In the genomic region with DNA sequence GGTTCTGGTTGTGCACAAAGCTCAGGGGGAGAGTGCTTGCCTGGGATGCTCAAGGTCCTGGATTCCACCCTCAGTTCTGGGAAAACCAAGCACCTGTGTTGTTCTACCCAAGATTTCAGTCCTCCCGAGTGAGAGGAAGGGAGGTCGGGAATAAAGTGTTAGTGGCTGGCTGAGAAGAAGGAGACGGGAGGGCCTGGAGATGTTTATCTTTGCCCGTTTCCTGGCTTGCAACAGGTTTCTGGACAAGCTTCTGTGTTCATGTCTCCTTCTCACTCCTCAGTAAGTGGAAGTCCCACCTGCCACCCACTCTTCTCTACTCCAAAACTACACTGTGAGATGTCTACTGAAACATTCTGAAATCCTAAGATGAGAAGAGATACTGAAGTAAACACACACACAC, we compare ENCODE assay signal across 19 mouse cellular contexts. TPM values are rescaled to one million over a fixed set of nuclear protein-coding genes. Genes with fewer than 3 reads are reported as not detected.
A peak's percentile ranks its signal among the peaks of the same experiment; 100 is the strongest.
DNase-seq lines count a peak whose midpoint lies in the region; ATAC-seq and TF ChIP-seq lines count a peak whose summit lies in the region.
"Had no signal": no experiment of that assay in that cellular context is flagged by ENCODE, and none has a peak within 500 bp of the region (broad histone marks: within the 10 kb centered on the region; RNA-seq: fewer than 3 reads in every experiment).

No protein-coding gene starts in this region.

- no peak for TF ChIP-seq POLR2A in bone marrow, adult 2 months (IDR thresholded peaks at IDR 0.05; ENCODE audit: borderline replicate concordance, control insufficient read depth, low read depth, low read length)

- no peaks in the 10 kb centered on the region for H3K27me3 ChIP-seq in heart, postnatal 0 days (ENCODE audit: control insufficient read depth, insufficient read depth, low read length)
- H3K27me3 ChIP-seq in liver, embryonic 16.5 days (ENCODE audit: control insufficient read depth, insufficient read depth, low read depth, low read length), result no peaks in the 10 kb centered on the region
- H3K27me3 ChIP-seq: forebrain, embryonic 13.5 days; limb, embryonic 12.5 days; stomach, embryonic 15.5 days had no signal

- H3K9me3 ChIP-seq in heart, postnatal 0 days (replicated peaks; ENCODE audit: control insufficient read depth, low read length), result no peaks in the 10 kb centered on the region
- H3K9me3 ChIP-seq in liver, embryonic 16.5 days (replicated peaks; ENCODE audit: control insufficient read depth, low read length), result no peaks in the 10 kb centered on the region
- H3K9me3 ChIP-seq: forebrain, embryonic 13.5 days; limb, embryonic 12.5 days; liver, embryonic 15.5 days; stomach, embryonic 15.5 days had no signal

- no peak for TF ChIP-seq CTCF in heart, postnatal 0 days (IDR thresholded peaks at IDR 0.05; ENCODE audit: low read depth)
- no peak for TF ChIP-seq CTCF in bone marrow, adult 2 months (IDR thresholded peaks at IDR 0.05; ENCODE audit: control insufficient read depth, insufficient read depth, low read length)

- no peak for TF ChIP-seq EP300 in heart, postnatal 0 days (IDR thresholded peaks at IDR 0.05; ENCODE audit: low read depth)

- no peak overlapping the region for H3K4me2 ChIP-seq in heart, postnatal 0 days (ENCODE audit: low read depth, low read length)
- H3K4me2 ChIP-seq in liver, embryonic 16.5 days (ENCODE audit: low read depth, low read length), result no peak overlapping the region
- H3K4me2 ChIP-seq: forebrain, embryonic 13.5 days; limb, embryonic 12.5 days; liver, embryonic 15.5 days; stomach, embryonic 15.5 days had no signal

- no peak overlapping the region for H3K9ac ChIP-seq in heart, postnatal 0 days (replicated peaks; ENCODE audit: low read depth, low read length)
- no peak overlapping the region for H3K9ac ChIP-seq in liver, embryonic 16.5 days (ENCODE audit: low read depth, low read length)
- H3K9ac ChIP-seq: forebrain, embryonic 13.5 days; limb, embryonic 12.5 days; liver, embryonic 15.5 days; stomach, embryonic 15.5 days had no signal

- no peak overlapping the region for H3K4me3 ChIP-seq in heart, postnatal 0 days (ENCODE audit: low read depth, low read length)
- H3K4me3 ChIP-seq in liver, embryonic 16.5 days (ENCODE audit: low read depth, low read length), result no peak overlapping the region
- H3K4me3 ChIP-seq in bone marrow, adult 2 months (replicated peaks; ENCODE audit: control insufficient read depth, low read depth, low read length), result no peak overlapping the region
- H3K4me3 ChIP-seq: forebrain, embryonic 13.5 days; limb, embryonic 12.5 days; liver, embryonic 15.5 days; stomach, embryonic 15.5 days had no signal

- no peak for DNase-seq in heart, postnatal 0 days (ENCODE audit: low spot score)
- DNase-seq in heart, adult 9 months (ENCODE audit: low spot score in 2 of 2), result no peak
- DNase-seq in liver, result no peak
- DNase-seq in CD4-positive helper T cell, adult 2 months (ENCODE audit: low read depth, low spot score), result peak; percentile 38
- DNase-seq in B cell, adult 2 months, result no peak
- DNase-seq in right cerebral cortex, postnatal 25 days, result no peak
- DNase-seq: cerebellum, adult 11 months; cerebellum, postnatal 36 days; gastrocnemius, postnatal 36 days; layer of hippocampus, adult 9-11 months; midbrain, embryonic 14.5 days; retina, postnatal 1 day had no signal

- H3K27ac ChIP-seq in heart, postnatal 0 days (ENCODE audit: low read depth), result peak overlapping the region; percentile 79
- 0 out of 2 replicates have a peak overlapping the region, but pooled peaks have one; percentile 20 for H3K27ac ChIP-seq in liver, embryonic 16.5 days (ENCODE audit: low read length)
- peak overlapping the region; percentile 34; the same call in 1 of the 2 replicates for H3K27ac ChIP-seq in bone marrow, adult 2 months (ENCODE audit: control insufficient read depth, insufficient read depth, low read depth, low read length, poor library complexity)
- H3K27ac ChIP-seq: forebrain, embryonic 13.5 days; hindbrain, postnatal 0 days; limb, embryonic 12.5 days; liver, embryonic 15.5 days had no signal

- ATAC-seq in heart, postnatal 0 days (ENCODE audit: insufficient read depth, low read depth), result no peak
- ATAC-seq in liver, embryonic 16.5 days (ENCODE audit: low read depth), result no peak
- ATAC-seq: forebrain, embryonic 13.5 days; hindbrain, postnatal 0 days had no signal

- 46% methylated on average over 4 of the region's 4 CpGs for WGBS in heart, postnatal 0 days
- WGBS in liver, embryonic 16.5 days (ENCODE audit: insufficient replicate concordance), result 17% methylated on average over 4 of the region's 4 CpGs
- WGBS in bone marrow, adult 2 months, result 13% methylated on average over 4 of the region's 4 CpGs

- peaks cover 11% of the 10 kb centered on the region; the same call in 1 of the 2 replicates for H3K4me1 ChIP-seq in heart, postnatal 0 days (ENCODE audit: control insufficient read depth, insufficient read depth)
- H3K4me1 ChIP-seq in liver, embryonic 16.5 days (ENCODE audit: control insufficient read depth, low read depth, low read length), result peaks cover 10% of the 10 kb centered on the region
- H3K4me1 ChIP-seq in bone marrow, adult 2 months (ENCODE audit: control insufficient read depth, insufficient read depth, low read length), result peaks cover 26% of the 10 kb centered on the region
- H3K4me1 ChIP-seq: forebrain, embryonic 13.5 days had no signal

- H3K36me3 ChIP-seq in heart, postnatal 0 days (replicated peaks; ENCODE audit: control insufficient read depth, insufficient read depth, low read length), result no peaks in the 10 kb centered on the region
- H3K36me3 ChIP-seq in liver, embryonic 16.5 days (ENCODE audit: control insufficient read depth, insufficient read depth), result no peaks in the 10 kb centered on the region
- H3K36me3 ChIP-seq: liver, embryonic 15.5 days; stomach, embryonic 15.5 days had no signal

RNA-seq across cellular contexts. Expression of a gene that starts 39.2 kb away (rescaled TPM):
- total RNA-seq in heart, postnatal 0 days (2014; rRNA removed; ENCODE audit: low replicate concordance), result 25.9 and 29.5 TPM in 2 replicates
- polyA plus RNA-seq in heart, postnatal 0 days (2015; fragmentation: Nextera tagmentation; extraction: Ambion mirVana), result 19.0 and 19.2 TPM in 2 replicates
- 6.9 and 8.2 TPM in 2 replicates for polyA plus RNA-seq in liver, embryonic 16.5 days (2015; fragmentation: Nextera tagmentation; extraction: Ambion mirVana)
- 17.4 and 33.9 TPM in 2 replicates for polyA plus RNA-seq in bone marrow, adult 2 months (2011; ENCODE audit: insufficient read depth, insufficient read length, low replicate concordance, missing spikeins)

Comparison
In these comparisons a context has a peak if more than half of its experiments do, and no peak if none do; other contexts are left out.
1. H3K27ac ChIP-seq: peak in every context shown above with its lines; median percentile 79 in heart, postnatal 0 days; 34 in bone marrow, adult 2 months; 20 in liver, embryonic 16.5 days.